Mouse (Mus musculus): ENCODE data around the gene Iqschfp. TPM values are rescaled to one million over a fixed set of nuclear protein-coding genes. Genes with fewer than 3 reads are reported as not detected.

Gene Iqschfp
- polyA plus RNA-seq, 2 experiments, result 0.33 TPM; not detected in 1

- no peak for TF ChIP-seq POLR2A (IDR thresholded peaks at IDR 0.05; ENCODE audit: borderline replicate concordance, extremely low read depth, insufficient read depth, insufficient read length)
- Histone ChIP-seq H3K27me3 (ENCODE audit: control insufficient read depth, insufficient read depth, low read length) (no peaks in the 10 kb centered on the region), H3K4me3 (replicated peaks; ENCODE audit: low read length) (no peak overlapping the region), H3K27ac (replicated peaks; ENCODE audit: low read depth, low read length) (no peak overlapping the region), H3K4me2 (replicated peaks; ENCODE audit: low read depth, low read length, severe bottlenecking) (no peak overlapping the region), H3K4me1 (ENCODE audit: control insufficient read depth, insufficient read depth, low read length) (no peaks in the 10 kb centered on the region), H3K9me3 (ENCODE audit: control insufficient read depth, low read length) (no peaks in the 10 kb centered on the region), H3K9ac (ENCODE audit: low read depth, low read length, severe bottlenecking) (no peak overlapping the region), H3K36me3 (ENCODE audit: control insufficient read depth, insufficient read depth, low read length) (no peaks in the 10 kb centered on the region)
- ATAC-seq (ENCODE audit: low FRiP score, low read depth) (no peak), DNase-seq (ENCODE audit: low spot score) (no peak)
- WGBS, result 65% methylated on average over 3 of the region's 3 CpGs
Observed at GRCm38 (mm10) chr3:68632714-68633113, 740.7 kb downstream of the Iqschfp start.

- DNase-seq (ENCODE audit: low spot score) (no peak), ATAC-seq (ENCODE audit: low FRiP score, low read depth) (no peak)
- no peaks in the 10 kb centered on the region for H3K27me3 ChIP-seq (ENCODE audit: control insufficient read depth, insufficient read depth, low read length)
- no peak for TF ChIP-seq POLR2A (IDR thresholded peaks at IDR 0.05; ENCODE audit: borderline replicate concordance, extremely low read depth, insufficient read depth, insufficient read length)
- H3K4me3 ChIP-seq (replicated peaks; ENCODE audit: low read length), result no peak overlapping the region
- H3K27ac ChIP-seq (replicated peaks; ENCODE audit: low read depth, low read length), result no peak overlapping the region
- H3K4me2 ChIP-seq (replicated peaks; ENCODE audit: low read depth, low read length, severe bottlenecking), result no peak overlapping the region
- H3K9me3 ChIP-seq (ENCODE audit: control insufficient read depth, low read length), result no peaks in the 10 kb centered on the region
- WGBS, result 92% methylated on average over 4 of the region's 4 CpGs
- no peak overlapping the region for H3K9ac ChIP-seq (ENCODE audit: low read depth, low read length, severe bottlenecking)
- H3K36me3 ChIP-seq (ENCODE audit: control insufficient read depth, insufficient read depth, low read length), result no peaks in the 10 kb centered on the region
- H3K4me1 ChIP-seq (ENCODE audit: control insufficient read depth, insufficient read depth, low read length), result no peaks in the 10 kb centered on the region
Observed at GRCm38 (mm10) chr3:68633577-68633976, 741.5 kb downstream of the Iqschfp start.

GRCm38 (mm10) chr3:68637960-68638359 is 745.9 kb downstream of the Iqschfp start:
- Histone ChIP-seq H3K27ac (replicated peaks; ENCODE audit: low read depth, low read length) (no peak overlapping the region), H3K9ac (ENCODE audit: low read depth, low read length, severe bottlenecking) (no peak overlapping the region), H3K4me1 (ENCODE audit: control insufficient read depth, insufficient read depth, low read length) (no peaks in the 10 kb centered on the region), H3K36me3 (ENCODE audit: control insufficient read depth, insufficient read depth, low read length) (no peaks in the 10 kb centered on the region), H3K27me3 (ENCODE audit: control insufficient read depth, insufficient read depth, low read length) (no peaks in the 10 kb centered on the region), H3K9me3 (ENCODE audit: control insufficient read depth, low read length) (no peaks in the 10 kb centered on the region), H3K4me3 (replicated peaks; ENCODE audit: low read length) (no peak overlapping the region), H3K4me2 (replicated peaks; ENCODE audit: low read depth, low read length, severe bottlenecking) (no peak overlapping the region)
- no peak for DNase-seq (ENCODE audit: low spot score)
- 37% methylated on average over 7 of the region's 7 CpGs for WGBS
- no peak for TF ChIP-seq POLR2A (IDR thresholded peaks at IDR 0.05; ENCODE audit: borderline replicate concordance, extremely low read depth, insufficient read depth, insufficient read length)
- ATAC-seq (ENCODE audit: low FRiP score, low read depth), result no peak

- Histone ChIP-seq H3K27me3 (ENCODE audit: control insufficient read depth, insufficient read depth, low read length) (no peaks in the 10 kb centered on the region), H3K36me3 (ENCODE audit: control insufficient read depth, insufficient read depth, low read length) (no peaks in the 10 kb centered on the region), H3K4me3 (replicated peaks; ENCODE audit: low read length) (no peak overlapping the region), H3K4me2 (replicated peaks; ENCODE audit: low read depth, low read length, severe bottlenecking) (no peak overlapping the region), H3K9me3 (ENCODE audit: control insufficient read depth, low read length) (no peaks in the 10 kb centered on the region), H3K4me1 (ENCODE audit: control insufficient read depth, insufficient read depth, low read length) (no peaks in the 10 kb centered on the region), H3K27ac (replicated peaks; ENCODE audit: low read depth, low read length) (no peak overlapping the region), H3K9ac (ENCODE audit: low read depth, low read length, severe bottlenecking) (no peak overlapping the region)
- 88% methylated on average over 1 of the region's 1 CpGs for WGBS
- no peak for TF ChIP-seq POLR2A (IDR thresholded peaks at IDR 0.05; ENCODE audit: borderline replicate concordance, extremely low read depth, insufficient read depth, insufficient read length)
- ATAC-seq (ENCODE audit: low FRiP score, low read depth) (no peak), DNase-seq (ENCODE audit: low spot score) (no peak)
Observed at GRCm38 (mm10) chr3:68638703-68639102, 746.7 kb downstream of the Iqschfp start.

GRCm38 (mm10) chr3:68642935-68643334 is 750.9 kb downstream of the Iqschfp start:
- H3K27ac ChIP-seq (replicated peaks; ENCODE audit: low read depth, low read length), result no peak overlapping the region
- no peak overlapping the region for H3K4me2 ChIP-seq (replicated peaks; ENCODE audit: low read depth, low read length, severe bottlenecking)
- H3K4me1 ChIP-seq (ENCODE audit: control insufficient read depth, insufficient read depth, low read length), result no peaks in the 10 kb centered on the region
- no peak for DNase-seq (ENCODE audit: low spot score)
- 88% methylated on average over 7 of the region's 7 CpGs for WGBS
- no peaks in the 10 kb centered on the region for H3K27me3 ChIP-seq (ENCODE audit: control insufficient read depth, insufficient read depth, low read length)
- no peaks in the 10 kb centered on the region for H3K9me3 ChIP-seq (ENCODE audit: control insufficient read depth, low read length)
- no peak overlapping the region for H3K9ac ChIP-seq (ENCODE audit: low read depth, low read length, severe bottlenecking)
- no peak for ATAC-seq (ENCODE audit: low FRiP score, low read depth)
- no peak overlapping the region for H3K4me3 ChIP-seq (replicated peaks; ENCODE audit: low read length)
- no peak for TF ChIP-seq POLR2A (IDR thresholded peaks at IDR 0.05; ENCODE audit: borderline replicate concordance, extremely low read depth, insufficient read depth, insufficient read length)
- H3K36me3 ChIP-seq (ENCODE audit: control insufficient read depth, insufficient read depth, low read length), result no peaks in the 10 kb centered on the region

Data from limb, embryonic 14.5 days (tissue).